Mouse (Mus musculus) c-Kit-positive CD71-negative TER-119-negative erythroid progenitor cells, embryonic 14.5 days (primary cell): Measurements from ENCODE around the gene Ldb3.

Experiments
- DNase-seq: peaks from one replicate; pipeline ENCODE4 v3.0.0-alpha.2; 2013; ENCODE audit warnings: low read depth

Ldb3 gene

GRCm38 (mm10) chr14:34590743-34591675 is 2.5 kb upstream of the Ldb3 start:
- no peak for DNase-seq

- no peak for DNase-seq
Observed at GRCm38 (mm10) chr14:34590017-34590570, 1.6 kb upstream of the Ldb3 start.

DNA sequence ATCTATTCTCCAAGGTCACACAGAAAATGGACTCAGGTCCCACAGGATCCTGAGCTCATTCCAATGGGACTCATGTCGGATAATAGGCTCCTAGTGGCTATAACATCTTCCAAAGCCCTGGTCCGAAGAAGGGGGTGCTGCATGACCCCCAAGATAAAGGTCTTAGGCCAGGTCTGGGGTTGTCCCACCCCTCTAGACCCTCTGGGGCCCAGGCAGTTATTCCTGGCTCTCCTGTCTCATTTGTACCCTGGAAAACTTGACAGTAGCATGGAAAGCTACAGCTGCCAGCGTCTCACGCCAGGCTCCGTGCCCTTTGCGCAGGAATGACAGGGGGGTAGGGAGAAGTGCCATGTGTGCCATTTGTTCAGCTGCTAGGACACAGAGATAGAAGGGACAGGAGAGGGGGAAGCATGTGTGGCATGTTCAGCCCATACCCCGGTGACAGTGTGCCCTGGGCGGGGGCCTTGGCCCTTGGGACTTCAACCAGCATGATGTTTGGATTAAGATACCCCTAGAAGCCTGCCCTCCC is 767 bp upstream of the Ldb3 start:
- no peak for DNase-seq

GRCm38 (mm10) chr14:34588005-34588404 is 477 bp downstream of the Ldb3 start:
- no peak for DNase-seq

DNA sequence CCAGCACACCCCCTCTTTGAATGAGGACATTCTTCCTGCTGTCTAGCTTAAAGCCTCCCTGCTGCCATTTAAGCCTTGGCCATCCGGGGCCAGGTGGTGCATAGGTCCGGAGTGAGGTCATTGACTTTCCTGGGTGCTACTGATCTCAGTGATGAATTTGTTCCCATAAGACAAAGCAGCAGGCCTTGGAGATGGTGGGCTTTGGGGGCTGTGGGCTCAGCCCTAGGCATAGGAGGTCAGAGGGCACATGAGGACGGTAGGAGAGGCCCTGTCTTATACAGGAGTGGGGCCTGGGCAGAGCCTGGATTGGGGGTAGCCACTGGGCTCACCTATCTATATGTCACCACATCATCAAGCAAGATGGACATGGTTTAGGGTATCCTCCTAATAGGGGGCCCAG is 1.6 kb downstream of the Ldb3 start:
- DNase-seq = no peak

GRCm38 (mm10) chr14:34585358-34586105 is 3.0 kb downstream of the Ldb3 start:
- DNase-seq = no peak

- no peak for DNase-seq
Observed at GRCm38 (mm10) chr14:34582740-34583427, 5.6 kb downstream of the Ldb3 start.

GRCm38 (mm10) chr14:34576858-34577257 is 11.6 kb downstream of the Ldb3 start:
- DNase-seq = no peak

DNA sequence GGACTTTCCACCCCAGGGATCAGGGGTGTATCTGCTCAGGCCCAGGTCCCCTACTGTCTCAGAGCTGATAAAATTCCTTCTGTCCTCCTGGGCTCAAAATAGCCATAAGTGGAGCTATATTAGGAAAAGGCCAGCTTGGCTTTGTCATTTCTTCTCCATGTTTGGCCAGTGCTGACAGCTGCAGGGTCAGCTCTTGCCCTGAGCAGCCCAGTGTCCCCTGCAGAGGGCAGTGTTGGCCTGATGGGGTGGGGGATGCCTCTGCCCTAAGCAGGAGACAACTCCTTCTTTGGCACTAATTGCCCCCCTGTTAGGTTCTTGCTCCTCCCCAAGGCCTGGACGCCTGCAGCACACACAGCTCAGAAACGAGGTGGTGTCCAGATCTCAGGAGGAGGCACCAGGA is 14.4 kb downstream of the Ldb3 start:
- no peak for DNase-seq

DNA sequence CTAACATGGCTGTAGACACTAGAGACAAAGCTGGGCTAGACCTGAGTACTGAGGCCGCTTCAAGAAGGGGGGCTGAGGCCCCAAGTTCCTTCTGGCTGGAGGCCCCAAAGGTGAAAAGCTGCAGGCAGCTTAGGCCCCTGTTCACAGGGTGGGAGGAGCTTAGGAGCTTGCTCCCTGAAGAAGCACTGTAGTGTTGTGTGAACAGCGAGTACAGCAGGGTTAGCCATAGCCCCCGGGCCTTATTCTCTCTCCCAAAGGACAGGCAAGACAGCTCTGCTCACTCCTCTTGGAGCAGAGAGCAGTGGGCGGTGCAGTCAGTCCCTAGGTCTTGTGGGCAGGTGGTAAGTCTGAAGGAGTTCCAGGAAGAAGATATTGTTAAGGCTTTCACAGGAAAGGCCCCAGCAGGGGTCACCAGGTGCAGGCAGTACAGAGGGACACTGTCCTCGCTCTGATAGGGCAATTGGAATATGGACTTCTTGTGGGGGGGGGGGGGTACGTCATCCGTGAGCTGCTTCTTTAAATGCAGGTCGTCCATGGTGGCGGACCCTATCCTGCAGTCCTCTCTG is 15.1 kb downstream of the Ldb3 start:
- no peak for DNase-seq

DNA sequence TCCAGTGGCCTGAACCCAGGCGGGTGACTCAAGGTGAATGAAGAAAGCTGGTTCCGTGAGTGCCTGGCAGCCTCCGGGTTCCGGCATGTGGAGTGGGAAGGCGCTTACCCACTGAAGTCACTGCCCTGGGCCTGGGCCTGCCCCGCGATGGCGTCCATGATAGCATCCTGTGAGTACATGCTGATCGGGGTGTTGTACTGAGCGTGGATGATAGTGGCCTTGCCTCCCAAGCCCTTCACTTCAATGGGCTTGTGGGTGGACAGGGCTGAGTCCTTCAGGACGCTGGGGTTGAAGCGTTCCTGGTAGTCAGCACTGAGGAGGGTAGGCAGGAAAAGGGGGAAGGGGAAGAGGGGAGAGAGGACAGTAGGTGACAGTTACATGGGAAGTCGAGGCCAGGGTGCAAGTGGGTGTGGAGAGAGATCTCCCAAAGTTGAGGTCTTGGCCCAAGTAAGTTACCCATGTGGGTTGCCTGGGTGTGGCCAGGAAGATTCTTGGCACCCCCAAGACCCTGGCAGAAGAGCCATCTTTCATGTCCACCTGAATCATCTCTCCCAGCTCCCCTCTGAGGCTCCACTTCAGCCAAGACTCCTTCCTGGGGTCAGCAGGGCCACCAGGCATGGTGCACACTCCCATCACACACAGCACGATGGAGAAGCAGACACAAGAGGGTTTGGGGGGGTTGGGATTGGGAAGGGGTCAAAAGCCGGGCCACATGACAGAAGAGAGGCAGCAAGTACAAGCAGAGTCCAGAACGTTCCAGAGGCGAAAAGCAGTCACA is 16.7 kb downstream of the Ldb3 start:
- no peak for DNase-seq

- no peak for DNase-seq
Observed at GRCm38 (mm10) chr14:34570903-34571302, 17.6 kb downstream of the Ldb3 start.

DNA sequence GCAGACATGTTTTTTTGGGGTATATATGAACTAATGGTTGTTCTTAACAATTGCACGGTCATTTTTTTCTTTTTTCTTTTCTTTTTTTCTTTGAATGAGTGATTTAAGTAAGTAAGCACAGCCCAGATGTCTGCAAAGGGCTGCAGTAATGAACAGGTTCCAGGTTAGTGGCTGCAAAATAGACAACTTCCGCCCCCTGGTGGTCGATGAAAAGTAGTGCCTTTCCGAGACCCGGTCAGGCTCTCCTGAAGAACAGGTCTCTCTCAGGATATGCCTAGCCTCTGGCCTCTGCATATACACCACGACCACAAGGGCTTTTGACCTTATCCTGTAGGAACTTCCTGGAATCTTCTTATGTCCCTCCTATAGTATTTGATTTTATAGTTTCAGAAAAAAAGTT is 18.2 kb downstream of the Ldb3 start:
- DNase-seq = peak; percentile 68

GRCm38 (mm10) chr14:34569534-34570194 is 18.8 kb downstream of the Ldb3 start:
- DNase-seq = no peak

GRCm38 (mm10) chr14:34568626-34569025 is 19.9 kb downstream of the Ldb3 start:
- no peak for DNase-seq

- DNase-seq = no peak
Observed at GRCm38 (mm10) chr14:34567697-34568096, 20.8 kb downstream of the Ldb3 start.

DNA sequence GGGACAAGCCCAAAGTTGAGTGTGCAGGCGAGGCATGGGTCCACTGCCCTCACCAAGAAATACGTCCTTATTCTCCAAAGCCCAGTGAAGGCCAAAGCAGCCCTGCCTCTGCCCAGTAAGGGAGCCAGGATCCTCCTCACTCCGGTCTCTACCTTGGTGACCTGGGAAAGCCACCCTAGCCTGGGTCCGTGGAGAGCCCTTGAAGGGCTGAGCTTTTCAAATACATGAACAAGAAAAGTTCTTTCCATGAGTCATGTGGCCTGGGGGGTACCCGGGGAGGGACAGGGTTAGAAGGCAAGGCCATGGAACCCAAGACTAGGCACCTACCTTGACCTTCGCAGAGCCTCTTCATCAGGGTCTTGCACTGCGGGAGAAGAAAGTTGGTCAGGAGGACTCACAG is 22.0 kb downstream of the Ldb3 start:
- no peak for DNase-seq

DNA sequence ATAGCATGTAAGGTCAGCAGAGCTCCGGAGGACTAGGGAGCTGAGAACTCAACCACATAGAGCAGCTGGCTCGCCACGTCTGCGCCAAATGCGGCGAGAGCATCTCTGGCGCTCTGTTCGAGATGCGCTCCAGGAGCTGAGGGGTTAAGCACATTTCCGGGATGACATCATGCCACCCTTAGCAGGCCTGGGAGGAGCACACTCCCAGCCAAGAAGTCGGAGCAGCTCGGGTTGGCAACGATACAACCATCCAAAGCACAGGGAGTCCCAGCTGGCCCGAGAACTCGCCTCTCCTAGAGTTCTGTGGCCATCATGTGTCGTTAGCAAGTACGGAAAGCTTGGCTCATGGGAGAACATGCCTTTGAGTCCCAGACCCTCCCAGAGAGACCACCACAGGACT is 22.8 kb downstream of the Ldb3 start:
- DNase-seq = no peak

- no peak for DNase-seq
Observed at GRCm38 (mm10) chr14:34564646-34565045, 23.8 kb downstream of the Ldb3 start.

DNA sequence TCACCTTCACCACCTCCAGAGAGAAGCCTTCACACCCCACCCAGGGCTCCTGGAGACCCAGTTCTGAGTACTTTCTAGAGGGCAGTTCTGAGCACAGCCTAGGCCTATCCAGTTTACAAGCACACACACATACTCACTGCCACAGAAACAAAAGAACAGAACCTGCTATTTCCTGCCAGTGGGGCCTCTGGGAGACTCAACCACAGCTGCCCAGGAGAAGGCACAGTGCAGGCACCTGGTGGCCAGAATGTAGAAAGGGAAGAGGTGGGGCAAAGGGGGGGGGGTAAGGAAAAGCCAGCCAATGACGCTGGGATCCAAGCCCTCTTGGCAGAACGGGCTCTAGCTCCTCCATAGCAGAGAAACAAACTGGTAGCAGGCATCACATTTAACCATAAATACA is 26.1 kb downstream of the Ldb3 start:
- DNase-seq = no peak
